Mouse (Mus musculus): Measurements from ENCODE around the gene Lmod1. TPM values are rescaled to one million over a fixed set of nuclear protein-coding genes. Genes with fewer than 3 reads are reported as not detected.

Lmod1 gene
- total and polyA plus RNA-seq, 3 experiments: not detected

DNA sequence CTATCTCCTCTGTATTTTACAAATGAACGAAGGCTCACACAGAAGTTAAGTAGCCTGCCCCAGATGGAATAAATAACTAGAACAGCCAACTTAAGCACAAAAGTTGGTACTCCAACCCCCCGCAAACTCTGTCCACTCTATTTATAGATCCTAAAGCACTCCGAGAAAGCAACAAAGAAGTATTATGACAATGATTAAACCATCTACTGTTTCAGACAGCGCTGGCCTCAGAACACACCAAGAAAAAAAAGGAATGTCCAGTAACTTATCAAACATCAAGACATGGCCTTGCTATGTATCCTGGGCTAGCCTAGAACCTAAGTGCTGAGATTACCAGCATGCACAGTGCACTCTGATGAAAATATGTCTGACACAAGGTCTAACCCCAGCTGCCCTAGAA lies 12.4 kb upstream of the Lmod1 start:
- no peak for TF ChIP-seq GABPA (IDR thresholded peaks at IDR 0.05; ENCODE audit: insufficient replicate concordance, low read depth, low read length)
- no peak for TF ChIP-seq SMC3 (IDR thresholded peaks at IDR 0.05; ENCODE audit: low read depth, low read length)
- H3K4me2 ChIP-seq (ENCODE audit: insufficient read depth, low read depth, poor library complexity, severe bottlenecking): peak overlapping the region; percentile 60
- dilution Hi-C loops (cut with MboI; ENCODE audit: extremely low pct_ligation_motif_present, extremely low pct_unique_long_range_greater_than_20kb, low sequenced_read_pairs): no loop called here
- DNase-seq (ENCODE audit: extremely low read depth): no peak
- H3K4me1 ChIP-seq (ENCODE audit: control insufficient read depth in 1 of 2, insufficient read depth in 2 of 2): peaks cover 6 to 24% of the 10 kb centered on the region in 2 experiments
- H3K4me3 ChIP-seq (replicated peaks in 1 of 3; ENCODE audit: low read depth in 2 of 3, low read length in 2 of 3, poor library complexity in 1 of 3): peak overlapping the region; percentile 91 to 96 (median 94)
- in situ Hi-C loops (cut with MboI; ENCODE audit: low pct_ligation_motif_present, low pct_unique_long_range_greater_than_20kb, low sequenced_read_pairs): loop anchor here (5.0 kb wide), 1 partner anchor 35 kb away; no protein-coding TSS in a partner anchor
- H3K27me3 ChIP-seq (replicated peaks): peaks cover 4% of the 10 kb centered on the region
- no peak overlapping the region for H3K27ac ChIP-seq (ENCODE audit: insufficient read depth, low read depth)
- H3K9me3 ChIP-seq (replicated peaks; ENCODE audit: low read length): no peaks in the 10 kb centered on the region
- peaks cover 15 to 38% of the 10 kb centered on the region in 2 experiments for H3K36me3 ChIP-seq (replicated peaks in 1 of 2; ENCODE audit: control insufficient read depth in 1 of 2, insufficient read depth in 1 of 2, low read length in 1 of 2)
- H3K9ac ChIP-seq (ENCODE audit: insufficient read depth, low read depth): peak overlapping the region; percentile 84
- H3K79me2 ChIP-seq (replicated peaks; ENCODE audit: control insufficient read depth, extremely low read depth, insufficient read depth, poor library complexity, severe bottlenecking): peaks cover 58% of the 10 kb centered on the region

GRCm38 (mm10) chr1:135313284-135314031 lies 11.1 kb upstream of the Lmod1 start, which contains the start of gene Timm17a:
Gene Timm17a (minus strand): TSS chr1:135313778.
- peak within 1 kb of the TSS; percentile 96 for H3K4me2 ChIP-seq (ENCODE audit: insufficient read depth, low read depth, poor library complexity, severe bottlenecking)
- in situ Hi-C loops (cut with MboI; ENCODE audit: low pct_ligation_motif_present, low pct_unique_long_range_greater_than_20kb, low sequenced_read_pairs): loop anchor here (5.0 kb wide), 1 partner anchor 36 kb away; no protein-coding TSS in a partner anchor
- H3K9ac ChIP-seq (ENCODE audit: insufficient read depth, low read depth): peak within 1 kb of the TSS; percentile 84
- H3K79me2 ChIP-seq (replicated peaks; ENCODE audit: control insufficient read depth, extremely low read depth, insufficient read depth, poor library complexity, severe bottlenecking): peaks cover 48% of the 10 kb centered on the region
- DNase-seq (ENCODE audit: extremely low read depth): peak; percentile 94
- peak within 1 kb of the TSS; percentile 91 to 96 (median 94) for H3K4me3 ChIP-seq (replicated peaks in 1 of 3; ENCODE audit: low read depth in 2 of 3, low read length in 2 of 3, poor library complexity in 1 of 3)
- peaks cover 15% of the 10 kb centered on the region for H3K27me3 ChIP-seq (replicated peaks)
- dilution Hi-C loops (cut with MboI; ENCODE audit: extremely low pct_ligation_motif_present, extremely low pct_unique_long_range_greater_than_20kb, low sequenced_read_pairs): no loop called here
- H3K27ac ChIP-seq (ENCODE audit: insufficient read depth, low read depth): peak within 1 kb of the TSS; percentile 70
- H3K9me3 ChIP-seq (replicated peaks; ENCODE audit: low read length): no peaks in the 10 kb centered on the region
- peaks cover 6 to 24% of the 10 kb centered on the region in 2 experiments for H3K4me1 ChIP-seq (ENCODE audit: control insufficient read depth in 1 of 2, insufficient read depth in 2 of 2)
- H3K36me3 ChIP-seq (replicated peaks in 1 of 2; ENCODE audit: control insufficient read depth in 1 of 2, insufficient read depth in 1 of 2, low read length in 1 of 2): peaks cover 8 to 25% of the 10 kb centered on the region in 2 experiments
- TF ChIP-seq IRF4 (IDR thresholded peaks at IDR 0.05; ENCODE audit: low read depth, low read length) (peak; percentile 37; the same call in 1 of the 2 replicates), ZMIZ1 (IDR thresholded peaks at IDR 0.05; ENCODE audit: low read depth, low read length) (peak; percentile 92), MAX (IDR thresholded peaks at IDR 0.05; ENCODE audit: low read length) (peak; percentile 89), CHD2 (IDR thresholded peaks at IDR 0.05; ENCODE audit: low read length) (peak; percentile 99), UBTF (IDR thresholded peaks at IDR 0.05; ENCODE audit: low read depth, low read length) (no peak), RAD21 (IDR thresholded peaks at IDR 0.05; ENCODE audit: low read depth, low read length) (no peak), BHLHE40 (IDR thresholded peaks at IDR 0.05; ENCODE audit: low read depth, low read length) (peak; percentile 35; the same call in 1 of the 2 replicates), TBP (conservative IDR thresholded peaks at IDR 0.05; ENCODE audit: low read depth, low read length) (peak; percentile 79), NRF1 (IDR thresholded peaks at IDR 0.05; ENCODE audit: low read depth, low read length) (peak; percentile 50), RCOR1 (conservative IDR thresholded peaks at IDR 0.05; ENCODE audit: low read depth, low read length) (0 out of 2 replicates have a peak, but pooled peaks have one; percentile 36), ELF1 (IDR thresholded peaks at IDR 0.05; ENCODE audit: low read depth, low read length) (peak; percentile 81), GABPA (IDR thresholded peaks at IDR 0.05; ENCODE audit: insufficient replicate concordance, low read depth, low read length) (no peak; the same call in 1 of the 2 replicates), MYC (IDR thresholded peaks at IDR 0.05; ENCODE audit: low read depth, low read length) (peak; percentile 63), MEF2A (IDR thresholded peaks at IDR 0.05; ENCODE audit: borderline replicate concordance, low read depth, low read length) (0 out of 2 replicates have a peak, but pooled peaks have one; percentile 41), HCFC1 (IDR thresholded peaks at IDR 0.05; ENCODE audit: low read depth, low read length) (peak; percentile 87), SIN3A (IDR thresholded peaks at IDR 0.05; ENCODE audit: low read length) (peak; percentile 67; the same call in 1 of the 2 replicates), MXI1 (IDR thresholded peaks at IDR 0.05; ENCODE audit: low read depth, low read length) (peak; percentile 87; the same call in 1 of the 2 replicates), MAZ (IDR thresholded peaks at IDR 0.05; ENCODE audit: low read depth, low read length) (peak; percentile 52; the same call in 1 of the 2 replicates), NELFE (IDR thresholded peaks at IDR 0.05; ENCODE audit: low read depth, low read length) (peak; percentile 95), PAX5 (IDR thresholded peaks at IDR 0.05; ENCODE audit: low read length) (no peak), JUN (IDR thresholded peaks at IDR 0.05; ENCODE audit: insufficient read depth, low read depth, low read length) (no peak), POLR2AphosphoS2 (IDR thresholded peaks at IDR 0.05; ENCODE audit: low read depth, low read length) (peak; percentile 64; the same call in 1 of the 2 replicates), TCF12 (IDR thresholded peaks at IDR 0.05; ENCODE audit: low read depth, low read length) (peak; percentile 84), E2F4 (IDR thresholded peaks at IDR 0.05; ENCODE audit: insufficient replicate concordance, low read depth, low read length) (no peak), KAT2A (IDR thresholded peaks at IDR 0.05; ENCODE audit: insufficient replicate concordance, low read length) (peak; percentile 80; the same call in 1 of the 2 replicates), SMC3 (IDR thresholded peaks at IDR 0.05; ENCODE audit: low read depth, low read length) (no peak), POLR2A (IDR thresholded peaks at IDR 0.05; ENCODE audit: low read depth, low read length) (peak; percentile 95), EP300 (IDR thresholded peaks at IDR 0.05; ENCODE audit: low read length) (no peak), CHD1 (IDR thresholded peaks at IDR 0.05; ENCODE audit: low read depth, low read length) (no peak), ZNF384 (IDR thresholded peaks at IDR 0.05; ENCODE audit: low read depth, low read length) (no peak)

All from CH12.LX (cell line).